Mouse (Mus musculus): ENCODE measurements around the gene Grap2. TPM values are rescaled to one million over a fixed set of nuclear protein-coding genes. Genes with fewer than 3 reads are reported as not detected.

The Grap2 gene
- total and polyA plus RNA-seq, 3 experiments = 2.8 to 21.1 (median 4.6) TPM

DNA sequence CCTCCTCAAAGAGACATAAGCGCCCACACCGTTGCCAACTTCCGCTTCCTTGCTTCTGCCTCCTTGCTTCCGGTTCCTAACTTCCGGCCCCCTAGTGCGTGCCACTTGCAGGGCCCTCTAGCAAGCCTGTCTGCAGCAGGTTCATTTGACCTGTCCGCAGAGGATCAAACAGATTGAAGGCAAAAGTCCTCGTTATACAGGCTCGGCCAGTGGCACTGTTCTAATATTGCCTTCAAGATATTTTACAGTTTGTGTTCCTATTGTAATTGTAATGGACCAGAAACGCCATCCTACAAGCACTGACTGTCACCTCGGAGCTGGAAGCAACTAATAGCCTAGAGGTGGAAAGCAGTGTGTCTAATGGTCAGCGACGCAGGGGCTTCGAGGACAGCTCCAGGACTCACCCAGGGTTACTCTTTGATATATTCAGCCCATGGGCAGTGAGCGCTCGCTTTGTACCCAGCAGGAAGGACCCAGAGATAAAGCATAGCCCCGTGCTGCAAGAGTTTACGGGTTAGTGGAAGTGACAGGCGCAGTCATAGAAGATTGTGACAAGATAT, 7.2 kb upstream of the Grap2 start, which contains the start of gene Enthd1:
Gene Enthd1, minus strand, starts transcription at position 51 of the 560 bp plus-strand sequence.
- no peak for TF ChIP-seq CTCF (IDR thresholded peaks at IDR 0.05; ENCODE audit: low read depth, low read length)
- TF ChIP-seq TAL1 (conservative IDR thresholded peaks at IDR 0.05; ENCODE audit: low read depth, low read length) = no peak
- TF ChIP-seq POLR2AphosphoS5 (IDR thresholded peaks at IDR 0.05; ENCODE audit: insufficient replicate concordance, low read depth, low read length) = no peak
- TF ChIP-seq GATA1 (IDR thresholded peaks at IDR 0.05; ENCODE audit: borderline replicate concordance, low read length) = no peak
- TF ChIP-seq GATA2 (IDR thresholded peaks at IDR 0.05; ENCODE audit: borderline replicate concordance, low read depth, low read length) = no peak

GRCm38 (mm10) chr15:80566696-80567095, 5.7 kb upstream of the Grap2 start:
- H3K27me3 ChIP-seq (ENCODE audit: insufficient read depth, low read length) = peaks cover 16% of the 10 kb centered on the region
- no peaks in the 10 kb centered on the region for H3K4me1 ChIP-seq (ENCODE audit: insufficient read depth, low read depth, low read length)
- DNase-seq (ENCODE audit: low spot score) = no peak
- ATAC-seq (ENCODE audit: extremely low read depth, insufficient number of reproducible peaks, low FRiP score, poor library complexity, severe bottlenecking) = no peak
- no peaks in the 10 kb centered on the region for H3K9me3 ChIP-seq (replicated peaks)
- TF ChIP-seq CTCF (IDR thresholded peaks at IDR 0.05; ENCODE audit: low read depth, low read length) (no peak), GATA1 (IDR thresholded peaks at IDR 0.05; ENCODE audit: borderline replicate concordance, low read length) (no peak), GATA2 (IDR thresholded peaks at IDR 0.05; ENCODE audit: borderline replicate concordance, low read depth, low read length) (no peak), TAL1 (conservative IDR thresholded peaks at IDR 0.05; ENCODE audit: low read depth, low read length) (no peak), POLR2AphosphoS5 (IDR thresholded peaks at IDR 0.05; ENCODE audit: insufficient replicate concordance, low read depth, low read length) (no peak)
- no peaks in the 10 kb centered on the region for H3K36me3 ChIP-seq (replicated peaks)
- H3K4me3 ChIP-seq (ENCODE audit: low read depth, low read length) = no peak overlapping the region

More for the DNA sequence above, 7.2 kb upstream of the Grap2 start, which contains the start of gene Enthd1:
- H3K9me3 ChIP-seq (replicated peaks) = no peaks in the 10 kb centered on the region
- H3K27me3 ChIP-seq (ENCODE audit: insufficient read depth, low read length) = peaks cover 14% of the 10 kb centered on the region
- DNase-seq (ENCODE audit: low spot score) (no peak), ATAC-seq (ENCODE audit: extremely low read depth, insufficient number of reproducible peaks, low FRiP score, poor library complexity, severe bottlenecking) (no peak)
- no peak within 1 kb of the TSS for H3K4me3 ChIP-seq (ENCODE audit: low read depth, low read length)
- H3K36me3 ChIP-seq (replicated peaks) = no peaks in the 10 kb centered on the region
- H3K4me1 ChIP-seq (ENCODE audit: insufficient read depth, low read depth, low read length) = no peaks in the 10 kb centered on the region

GRCm38 (mm10) chr15:80567139-80567538, 5.3 kb upstream of the Grap2 start:
- ATAC-seq (ENCODE audit: extremely low read depth, insufficient number of reproducible peaks, low FRiP score, poor library complexity, severe bottlenecking) (no peak), DNase-seq (ENCODE audit: low spot score) (no peak)
- Histone ChIP-seq H3K36me3 (replicated peaks) (no peaks in the 10 kb centered on the region), H3K27me3 (ENCODE audit: insufficient read depth, low read length) (peaks cover 16% of the 10 kb centered on the region), H3K4me1 (ENCODE audit: insufficient read depth, low read depth, low read length) (no peaks in the 10 kb centered on the region), H3K4me3 (ENCODE audit: low read depth, low read length) (no peak overlapping the region), H3K9me3 (replicated peaks) (no peaks in the 10 kb centered on the region)
- TF ChIP-seq TAL1 (conservative IDR thresholded peaks at IDR 0.05; ENCODE audit: low read depth, low read length) (no peak), GATA2 (IDR thresholded peaks at IDR 0.05; ENCODE audit: borderline replicate concordance, low read depth, low read length) (no peak), POLR2AphosphoS5 (IDR thresholded peaks at IDR 0.05; ENCODE audit: insufficient replicate concordance, low read depth, low read length) (no peak), CTCF (IDR thresholded peaks at IDR 0.05; ENCODE audit: low read depth, low read length) (no peak)

GRCm38 (mm10) chr15:80567731-80568130, 4.7 kb upstream of the Grap2 start:
- ATAC-seq (ENCODE audit: extremely low read depth, insufficient number of reproducible peaks, low FRiP score, poor library complexity, severe bottlenecking) = no peak
- Histone ChIP-seq H3K27me3 (ENCODE audit: insufficient read depth, low read length) (peaks cover 19% of the 10 kb centered on the region), H3K9me3 (replicated peaks) (no peaks in the 10 kb centered on the region), H3K36me3 (replicated peaks) (no peaks in the 10 kb centered on the region), H3K4me1 (ENCODE audit: insufficient read depth, low read depth, low read length) (no peaks in the 10 kb centered on the region), H3K4me3 (ENCODE audit: low read depth, low read length) (no peak overlapping the region)
- no peak for DNase-seq (ENCODE audit: low spot score)
- no peak for TF ChIP-seq CTCF (IDR thresholded peaks at IDR 0.05; ENCODE audit: low read depth, low read length)
- TF ChIP-seq GATA1 (IDR thresholded peaks at IDR 0.05; ENCODE audit: borderline replicate concordance, low read length) = no peak
- TF ChIP-seq POLR2AphosphoS5 (IDR thresholded peaks at IDR 0.05; ENCODE audit: insufficient replicate concordance, low read depth, low read length) = no peak
- TF ChIP-seq TAL1 (conservative IDR thresholded peaks at IDR 0.05; ENCODE audit: low read depth, low read length) = no peak
- TF ChIP-seq GATA2 (IDR thresholded peaks at IDR 0.05; ENCODE audit: borderline replicate concordance, low read depth, low read length) = no peak

GRCm38 (mm10) chr15:80569205-80569604, 3.2 kb upstream of the Grap2 start:
- no peak for DNase-seq (ENCODE audit: low spot score)
- Histone ChIP-seq H3K9me3 (replicated peaks) (no peaks in the 10 kb centered on the region), H3K4me1 (ENCODE audit: insufficient read depth, low read depth, low read length) (no peaks in the 10 kb centered on the region), H3K36me3 (replicated peaks) (no peaks in the 10 kb centered on the region), H3K4me3 (ENCODE audit: low read depth, low read length) (no peak overlapping the region), H3K27me3 (ENCODE audit: insufficient read depth, low read length) (peaks cover 19% of the 10 kb centered on the region)
- TF ChIP-seq CTCF (IDR thresholded peaks at IDR 0.05; ENCODE audit: low read depth, low read length) = no peak
- TF ChIP-seq GATA2 (IDR thresholded peaks at IDR 0.05; ENCODE audit: borderline replicate concordance, low read depth, low read length) = no peak
- no peak for TF ChIP-seq TAL1 (conservative IDR thresholded peaks at IDR 0.05; ENCODE audit: low read depth, low read length)
- no peak for TF ChIP-seq POLR2AphosphoS5 (IDR thresholded peaks at IDR 0.05; ENCODE audit: insufficient replicate concordance, low read depth, low read length)
- TF ChIP-seq GATA1 (IDR thresholded peaks at IDR 0.05; ENCODE audit: borderline replicate concordance, low read length) = no peak
- no peak for ATAC-seq (ENCODE audit: extremely low read depth, insufficient number of reproducible peaks, low FRiP score, poor library complexity, severe bottlenecking)

- TF ChIP-seq TAL1 (conservative IDR thresholded peaks at IDR 0.05; ENCODE audit: low read depth, low read length) = no peak
- no peak for TF ChIP-seq POLR2AphosphoS5 (IDR thresholded peaks at IDR 0.05; ENCODE audit: insufficient replicate concordance, low read depth, low read length)
- TF ChIP-seq GATA1 (IDR thresholded peaks at IDR 0.05; ENCODE audit: borderline replicate concordance, low read length) = no peak
- no peak for TF ChIP-seq CTCF (IDR thresholded peaks at IDR 0.05; ENCODE audit: low read depth, low read length)
- TF ChIP-seq GATA2 (IDR thresholded peaks at IDR 0.05; ENCODE audit: borderline replicate concordance, low read depth, low read length) = no peak
- Histone ChIP-seq H3K36me3 (replicated peaks) (no peaks in the 10 kb centered on the region), H3K27me3 (ENCODE audit: insufficient read depth, low read length) (peaks cover 19% of the 10 kb centered on the region), H3K9me3 (replicated peaks) (no peaks in the 10 kb centered on the region), H3K4me1 (ENCODE audit: insufficient read depth, low read depth, low read length) (no peaks in the 10 kb centered on the region), H3K4me3 (ENCODE audit: low read depth, low read length) (no peak overlapping the region)
- DNase-seq (ENCODE audit: low spot score) (no peak), ATAC-seq (ENCODE audit: extremely low read depth, insufficient number of reproducible peaks, low FRiP score, poor library complexity, severe bottlenecking) (no peak)
Measured at GRCm38 (mm10) chr15:80570226-80570625, 2.2 kb upstream of the Grap2 start.

Data from G1E (cell line).